Mouse (Mus musculus) layer of hippocampus, postnatal 36 days (tissue): Measurements from ENCODE around the gene Rassf5. TPM values are rescaled to one million over a fixed set of nuclear protein-coding genes. Genes with fewer than 3 reads are reported as not detected.
"Not testable (repeated sequence)": the region's sequence is repeated elsewhere in the genome, so short reads cannot be mapped to it uniquely, and the experiment has no call there.

Source experiments
- DNase-seq, 2 experiments: peaks; one replicate each; pipeline ENCODE4 v3.0.0; 2022
- total RNA-seq, 2 experiments: library from RNA; stranded (reverse); gene quantifications; 2 replicates each; pipeline ENCODE4 v1.2.3; 2021

Rassf5 gene
- total RNA-seq, 2 experiments from 2014 or later = 17.6 to 18.5 TPM

GRCm38 (mm10) chr1:131177249-131177648 is 67.8 kb downstream of the Rassf5 start:
- no peak for DNase-seq

GRCm38 (mm10) chr1:131175819-131176218 is 69.2 kb downstream of the Rassf5 start:
- DNase-seq = no peak

DNA sequence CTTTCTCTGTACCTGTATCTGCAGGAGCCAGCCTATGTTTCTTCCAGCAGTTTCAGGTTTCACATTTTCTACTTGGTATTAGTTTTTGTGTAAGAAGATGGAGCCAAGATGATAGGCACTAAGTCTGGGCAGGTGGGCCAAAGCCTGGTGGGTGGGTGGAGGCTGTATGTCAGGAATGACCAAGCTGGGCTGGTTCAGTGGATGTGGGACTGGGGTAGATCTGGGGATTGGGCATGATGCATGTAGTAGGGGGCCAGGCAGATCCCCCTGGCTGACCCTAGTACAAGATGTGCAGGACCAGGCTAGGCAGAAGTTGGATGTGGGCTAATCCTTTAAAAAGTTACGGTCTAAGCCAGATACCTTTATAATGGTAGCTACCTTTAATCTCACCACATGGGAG is 69.9 kb downstream of the Rassf5 start:
- DNase-seq = no peak

GRCm38 (mm10) chr1:131174299-131174861 is 70.7 kb downstream of the Rassf5 start:
- no peak for DNase-seq

GRCm38 (mm10) chr1:131173809-131174208 is 71.2 kb downstream of the Rassf5 start:
- no peak for DNase-seq

- no peak for DNase-seq
Observed at GRCm38 (mm10) chr1:131173001-131173400, 72.1 kb downstream of the Rassf5 start.

DNA sequence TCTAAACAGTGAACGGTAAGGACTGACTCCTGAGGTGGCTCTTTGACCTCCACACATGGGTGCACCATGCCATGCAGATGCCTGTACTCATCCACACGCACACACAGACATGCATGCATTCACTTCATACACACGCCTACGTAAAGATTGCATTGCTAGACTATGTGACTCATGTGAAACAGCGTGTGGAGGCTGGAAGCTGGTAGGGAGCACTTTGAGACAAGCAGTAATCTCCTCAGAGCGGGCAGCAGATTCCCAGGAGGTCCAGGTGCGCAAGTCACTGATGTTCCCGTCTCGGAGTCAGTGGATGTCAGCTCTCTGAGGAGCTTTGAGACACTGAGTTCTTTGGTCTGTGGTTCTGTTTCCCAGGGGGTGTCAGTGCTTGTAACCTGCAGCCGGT is 77.4 kb downstream of the Rassf5 start:
- no peak for DNase-seq

DNA sequence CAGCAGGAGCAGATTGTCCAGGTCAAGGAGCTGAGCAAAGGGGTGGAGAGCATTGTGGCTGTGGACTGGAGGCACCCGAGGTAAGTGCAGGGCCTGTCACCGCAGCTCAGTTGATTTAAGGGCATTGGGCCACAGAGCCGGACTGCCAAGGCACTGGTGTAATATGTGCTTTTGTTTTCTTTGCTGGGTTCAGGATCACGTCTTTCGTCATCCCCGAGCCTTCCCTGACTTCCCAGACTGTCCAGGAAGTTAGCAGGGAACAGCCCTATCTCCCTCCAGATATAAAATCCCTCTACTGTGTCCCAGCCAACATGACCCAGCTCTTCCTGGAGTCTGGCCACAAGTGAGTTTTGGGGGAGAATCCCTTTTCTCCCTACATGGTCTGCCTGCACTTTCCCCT is 80.6 kb downstream of the Rassf5 start:
- no peak for DNase-seq

DNA sequence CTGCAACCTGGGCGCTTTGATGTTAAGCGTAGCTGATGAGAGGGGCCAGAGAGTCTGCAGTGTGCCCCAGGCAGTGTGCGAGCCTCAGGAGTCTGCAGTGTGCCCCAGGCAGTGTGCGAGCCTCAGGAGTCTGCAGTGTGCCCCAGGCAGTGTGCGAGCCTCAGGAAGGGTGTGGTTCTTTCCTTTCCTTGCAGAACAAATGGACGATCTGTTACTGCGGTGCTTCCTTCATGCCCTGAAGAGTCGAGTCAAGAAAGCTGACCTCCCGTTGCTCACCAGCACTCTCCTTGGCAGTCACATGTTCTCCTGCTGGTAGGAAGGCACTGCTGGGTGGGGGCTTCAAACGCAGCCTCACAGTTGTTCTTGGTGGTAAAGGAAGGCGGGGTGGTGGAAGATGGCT is 84.0 kb downstream of the Rassf5 start:
- no peak for DNase-seq

DNA sequence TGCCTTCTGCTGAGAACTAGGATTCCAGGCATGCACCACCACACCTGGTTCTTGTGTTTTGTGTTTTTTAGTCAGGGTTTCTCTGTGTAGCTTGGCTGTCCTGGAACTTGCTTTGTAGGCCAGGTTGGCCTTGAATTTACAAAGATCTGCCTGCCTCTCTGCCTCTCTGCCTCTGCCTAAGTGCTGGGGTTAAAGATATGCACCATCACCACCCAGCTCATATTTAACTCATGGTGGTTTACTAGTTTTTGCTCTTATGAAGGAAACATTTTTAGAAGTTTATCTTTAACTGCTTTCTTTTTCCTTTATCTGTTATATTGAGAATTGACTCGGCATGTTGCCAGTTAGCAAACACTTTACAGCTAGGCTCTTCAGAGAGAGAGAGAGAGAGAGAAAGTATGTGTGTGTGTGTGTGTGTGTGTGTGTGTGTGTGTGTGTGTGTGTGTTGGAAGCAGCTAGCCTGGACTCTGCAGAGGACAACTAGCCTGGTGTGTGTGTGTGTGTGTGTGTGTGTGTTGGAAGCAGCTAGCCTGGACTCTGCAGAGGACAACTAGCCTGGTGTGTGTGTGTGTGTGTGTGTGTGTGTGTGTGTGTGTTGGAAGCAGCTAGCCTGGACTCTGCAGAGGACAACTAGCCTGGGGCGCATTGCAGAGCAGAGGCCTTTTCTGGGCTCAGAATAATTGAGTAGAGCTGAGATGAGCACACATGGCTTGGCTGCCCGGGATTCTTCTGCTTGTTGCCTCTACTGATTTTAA is 85.3 kb downstream of the Rassf5 start:
- not testable (repeated sequence) for DNase-seq

DNA sequence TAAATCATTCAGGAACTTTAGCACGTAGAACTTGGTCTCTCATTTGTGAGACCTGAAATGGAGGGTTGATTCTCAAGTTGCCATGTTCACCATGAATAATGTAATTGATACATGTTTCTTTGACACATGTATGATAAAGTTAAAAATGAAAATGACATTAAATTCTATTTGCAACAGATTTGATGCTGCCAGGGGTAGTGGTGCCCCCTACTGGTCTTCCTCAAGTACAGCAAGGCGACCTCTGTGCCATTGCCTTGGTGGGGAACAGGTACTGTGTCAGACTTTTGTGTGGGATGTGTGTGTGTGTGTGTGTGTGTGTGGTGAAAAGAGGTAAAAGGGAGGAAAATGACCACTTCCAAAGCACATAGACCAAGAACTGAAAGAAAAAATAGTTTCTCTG is 89.6 kb downstream of the Rassf5 start:
- no peak for DNase-seq

DNA sequence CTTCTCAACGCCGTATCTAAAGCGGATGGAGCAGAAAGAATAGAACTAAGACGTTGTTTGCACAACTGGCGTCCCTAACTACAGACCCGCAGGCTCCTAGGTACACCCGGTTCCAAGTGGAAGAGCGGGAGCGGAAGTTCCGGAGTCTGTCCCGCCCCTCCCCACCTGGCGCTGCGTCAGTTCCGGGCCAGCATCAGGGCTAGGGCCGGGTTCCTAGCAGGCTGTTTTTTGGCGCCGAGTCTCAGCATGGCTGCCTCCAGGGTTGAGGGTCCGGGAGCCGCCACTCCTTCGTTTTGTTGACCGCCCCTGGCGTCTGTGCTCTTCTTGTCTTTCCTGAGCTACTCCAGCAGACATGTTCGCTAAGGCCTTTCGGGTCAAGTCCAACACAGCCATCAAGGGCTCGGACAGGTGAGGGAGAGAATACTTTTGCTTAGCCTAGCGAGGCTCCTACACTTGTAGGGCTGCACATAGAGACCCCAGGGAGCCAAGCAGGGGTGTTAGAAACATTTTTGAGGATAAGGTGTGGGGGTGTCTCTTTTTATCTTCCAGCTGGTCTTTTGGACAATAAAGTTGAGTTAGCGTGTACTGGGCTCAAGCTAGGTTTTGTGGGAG is 91.9 kb downstream of the Rassf5 start, which contains the start of gene Eif2d:
Eif2d (plus strand) TSS at position 164 of the 612 bp plus-strand sequence.
- peak; percentile 85 to 89 for DNase-seq

DNA sequence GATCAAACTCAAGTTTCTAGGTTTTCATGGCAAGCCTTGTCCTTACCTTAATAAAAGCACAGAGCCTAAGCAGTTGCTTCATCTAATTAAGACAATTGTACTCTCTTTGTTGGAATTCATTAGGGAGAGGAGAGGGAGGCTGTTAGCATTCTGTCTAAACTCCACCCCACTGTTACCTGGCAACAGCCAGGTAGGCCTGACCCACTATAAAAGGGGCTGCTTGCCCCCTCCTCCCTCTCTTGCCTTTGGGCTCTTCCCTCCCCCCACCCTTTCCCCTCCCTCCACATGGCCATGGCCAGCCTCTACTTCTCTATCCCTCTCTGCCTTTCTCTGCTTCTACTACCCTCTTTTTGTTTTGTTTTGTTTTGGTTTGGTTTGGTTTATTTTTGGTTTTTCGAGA is 95.6 kb downstream of the Rassf5 start:
- no peak for DNase-seq

DNA sequence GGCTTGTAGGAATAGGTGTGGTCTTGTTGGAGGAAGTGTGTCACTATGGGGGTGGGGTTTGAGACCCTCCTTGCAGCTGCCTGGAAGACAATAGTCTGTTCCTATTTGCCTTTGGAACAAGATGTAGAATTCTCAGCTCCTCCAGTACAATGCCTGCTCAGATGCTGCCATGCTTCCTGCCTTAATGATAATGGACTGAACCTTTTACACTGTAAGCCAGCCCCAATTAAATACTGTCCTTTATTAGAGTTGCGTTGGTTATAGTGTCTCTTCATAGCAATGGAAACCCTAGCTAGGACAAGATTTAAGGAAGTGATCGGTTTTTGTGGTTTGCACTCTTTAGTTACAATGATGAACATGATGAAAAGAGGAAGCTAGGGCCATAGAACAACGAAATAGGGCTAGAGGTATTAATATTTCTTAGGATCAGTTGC is 98.9 kb downstream of the Rassf5 start:
- no peak for DNase-seq

DNA sequence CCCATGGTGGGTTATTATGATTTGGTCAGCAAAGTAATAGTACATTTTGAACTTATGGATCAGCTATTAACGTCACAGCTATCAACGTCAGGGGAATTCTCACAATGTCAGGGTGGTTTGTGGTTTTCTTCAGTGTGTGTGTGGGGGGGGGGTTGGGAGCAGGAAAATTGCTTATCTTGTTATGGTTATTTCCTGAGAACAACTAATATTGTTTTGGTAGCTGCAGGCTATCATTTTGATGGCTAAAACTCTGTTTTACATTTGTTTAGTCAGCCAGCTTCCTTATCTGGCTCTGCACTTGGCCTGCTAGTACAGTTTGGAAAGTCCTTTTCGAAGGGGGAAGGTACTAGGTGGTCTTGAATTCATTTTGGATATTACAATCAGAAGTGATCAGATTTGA is 99.8 kb downstream of the Rassf5 start:
- DNase-seq = not testable (repeated sequence)

GRCm38 (mm10) chr1:131142472-131142871 is 102.6 kb downstream of the Rassf5 start:
- no peak for DNase-seq

DNA sequence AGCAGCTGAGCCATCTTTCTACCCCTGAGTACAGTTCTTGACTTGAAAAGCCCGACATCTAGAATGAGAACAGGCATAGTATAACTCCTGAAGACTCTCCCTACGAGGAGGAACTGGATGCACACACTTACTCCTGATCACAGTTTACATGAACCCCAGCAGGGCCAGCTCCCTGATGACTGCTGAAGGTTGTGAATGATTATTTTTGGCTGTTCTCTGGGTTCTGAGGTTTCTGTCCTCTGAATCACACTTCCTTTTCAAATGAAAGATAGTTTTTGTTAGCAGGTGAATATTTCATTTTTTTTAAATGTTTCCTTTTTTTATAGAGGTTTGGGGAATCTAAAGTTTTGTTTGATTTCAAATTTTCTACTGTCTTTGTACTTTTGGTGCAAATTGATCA is 103.6 kb downstream of the Rassf5 start:
- DNase-seq = no peak

GRCm38 (mm10) chr1:131139102-131140095 is 105.7 kb downstream of the Rassf5 start:
- DNase-seq = no peak

DNA sequence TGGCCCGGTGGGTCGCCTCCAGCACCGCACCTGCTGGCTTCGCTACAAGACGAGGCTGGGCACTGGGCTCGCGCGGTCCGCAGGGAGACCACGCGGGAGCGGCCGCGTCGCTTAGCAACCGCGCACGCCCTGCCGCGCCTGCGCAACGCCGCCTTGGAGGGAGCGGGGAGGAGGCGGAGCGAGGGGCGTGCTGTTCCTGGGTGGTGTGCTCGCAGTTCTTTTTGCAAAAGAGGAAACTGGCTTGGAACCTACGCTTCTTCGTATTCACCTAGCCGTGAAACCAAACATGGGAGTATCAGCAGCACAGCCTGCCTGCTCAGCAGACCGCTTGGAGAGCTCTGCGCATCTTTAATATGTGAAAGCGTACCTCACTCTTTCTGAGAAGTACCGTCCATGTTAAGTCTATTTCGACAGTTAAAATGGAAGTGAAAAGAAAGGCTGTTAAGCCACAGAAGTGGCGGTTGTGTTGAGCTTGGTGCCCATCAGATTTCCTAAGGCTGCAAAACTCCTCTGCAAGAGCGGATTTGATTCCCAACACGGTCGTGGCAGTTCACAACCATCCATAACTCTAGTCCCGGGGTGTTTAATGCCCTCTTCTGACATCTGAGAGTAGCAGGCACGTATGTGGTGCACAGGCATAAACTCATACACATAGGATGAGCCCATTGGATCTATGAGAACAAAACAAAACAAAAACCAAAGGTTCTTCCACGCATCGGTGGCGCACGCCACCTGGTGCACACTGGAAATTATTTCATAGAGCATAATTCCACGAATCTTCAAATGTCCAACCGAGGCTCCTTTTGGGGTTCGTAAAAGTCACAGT is 106.7 kb downstream of the Rassf5 start, which contains the start of gene Dyrk3:
Dyrk3 (minus strand) TSS at position 150 of the 826 bp plus-strand sequence.
- peak; percentile 90 to 92 for DNase-seq

DNA sequence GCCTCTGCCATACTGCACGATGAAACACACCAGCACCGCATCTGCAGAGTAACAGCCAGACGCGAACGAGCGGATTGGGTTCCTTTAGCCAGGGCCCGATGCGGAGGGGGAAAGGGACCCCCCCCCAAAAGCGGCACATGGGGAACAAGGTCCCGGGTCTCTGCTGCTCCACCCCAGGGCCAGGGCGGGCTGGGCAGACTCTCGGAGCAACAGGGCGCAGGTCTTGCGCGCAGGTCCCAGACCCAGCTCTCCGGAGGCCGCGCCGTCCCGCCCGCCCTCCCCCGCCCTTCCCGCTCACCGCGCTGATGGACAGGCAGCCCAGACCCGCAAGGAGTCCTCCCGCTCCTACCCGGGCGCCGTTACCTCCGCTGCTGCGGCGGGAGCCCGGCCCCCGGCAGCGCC is 107.3 kb downstream of the Rassf5 start:
- no peak for DNase-seq

GRCm38 (mm10) chr1:131137111-131137510 is 107.9 kb downstream of the Rassf5 start:
- DNase-seq = no peak
